Mouse (Mus musculus) layer of hippocampus, adult 9-10 months (tissue): Measurements from ENCODE around the gene Olfr837.
"Not testable (repeated sequence)": the region's sequence is repeated elsewhere in the genome, so short reads cannot be mapped to it uniquely, and the experiment has no call there.

Experiments
- DNase-seq: peaks from one replicate; pipeline ENCODE4 v3.0.0; 2022; ENCODE audit warnings: low spot score

The Olfr837 gene

GRCm38 (mm10) chr9:19136017-19136416 is at the start of gene Olfr837:
TSS of gene Olfr837 (plus strand) at chr9:19136317.
- no peak for DNase-seq

GRCm38 (mm10) chr9:19092889-19093753 is 43.0 kb upstream of the Olfr837 start:
- DNase-seq, result not testable (repeated sequence)

DNA sequence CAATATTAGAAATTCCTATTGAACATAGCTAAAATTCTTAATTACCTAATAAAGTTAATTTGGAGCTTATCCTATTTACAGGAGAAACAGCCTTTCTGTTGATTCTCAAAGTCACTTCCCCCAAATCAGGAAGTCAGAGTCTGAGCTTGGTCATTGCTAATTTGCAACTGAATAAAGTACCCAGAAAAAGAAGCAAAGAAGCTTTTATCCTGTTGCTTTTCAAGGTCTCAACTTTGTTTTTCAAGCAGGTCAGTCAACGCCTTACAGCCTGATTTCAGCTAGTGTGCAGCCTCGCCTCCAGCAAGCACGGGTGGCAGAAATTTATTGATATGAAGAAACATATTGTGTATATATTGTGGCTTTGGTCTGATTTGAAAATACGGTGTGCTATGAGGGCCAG is 38.8 kb upstream of the Olfr837 start:
- DNase-seq, result no peak

DNA sequence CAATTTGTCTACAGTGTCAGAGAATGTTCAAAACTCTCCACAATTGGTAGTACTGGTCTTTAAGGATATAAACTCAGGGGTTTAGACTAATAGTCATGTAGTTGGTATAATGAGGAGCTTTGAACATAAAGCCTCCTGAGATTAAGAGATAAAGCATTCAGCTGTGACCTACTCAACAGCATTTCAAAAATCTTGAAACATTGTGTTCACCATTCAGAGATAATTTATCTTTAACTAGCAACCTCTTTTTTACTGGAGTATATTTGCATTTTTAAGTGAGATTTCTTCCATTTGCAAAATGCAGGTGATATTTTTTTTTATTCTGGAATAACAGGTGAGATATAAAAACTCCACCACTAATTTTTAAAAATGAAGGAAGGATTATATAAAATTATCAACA is 16.0 kb upstream of the Olfr837 start, which contains the start of gene Olfr836:
Gene Olfr836, plus strand, starts transcription at position 301 of the 400 bp plus-strand sequence.
- no peak for DNase-seq

DNA sequence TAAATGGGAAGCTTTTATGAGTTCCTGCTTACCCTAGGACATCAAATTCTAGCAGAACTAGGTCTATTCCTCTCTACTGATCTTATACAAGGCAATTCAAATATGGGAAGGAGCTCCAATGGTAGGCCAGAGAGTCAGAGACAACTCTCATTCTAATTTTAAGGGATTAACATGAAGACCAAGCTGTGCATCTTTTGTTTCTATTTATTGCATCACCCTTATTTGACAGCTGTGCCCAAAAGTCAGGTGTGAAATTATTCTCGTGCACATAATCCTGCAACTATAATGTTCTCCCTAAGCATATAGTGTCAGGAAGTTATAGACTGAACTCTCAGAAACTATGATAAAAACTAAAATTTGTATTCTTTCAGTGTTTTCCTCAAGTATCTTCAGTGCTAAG is 41.1 kb downstream of the Olfr837 start, which contains the start of gene Olfr839-ps1:
Gene Olfr839-ps1, minus strand, starts transcription at position 101 of the 400 bp plus-strand sequence.
- DNase-seq, result no peak
